Mouse (Mus musculus) intestine, embryonic 16.5 days (tissue): ENCODE results near the gene Rnase9. TPM values are rescaled to one million over a fixed set of nuclear protein-coding genes. Genes with fewer than 3 reads are reported as not detected.
"Not testable (repeated sequence)": the region's sequence is repeated elsewhere in the genome, so short reads cannot be mapped to it uniquely, and the experiment has no call there.

Experiments
- ATAC-seq: fragments of 200-750 bp; cut with Nextera tagmentation; 2 replicates; pipeline ENCODE4 v1.8.0; 2017; ENCODE audit warnings: moderate TSS enrichment, moderate library complexity
- H3K27ac ChIP-seq: fragments of 300-500 bp; sonication (generic); 2 replicates; pipeline ENCODE4 v1.5.1; 2014; ENCODE audit warnings: mild to moderate bottlenecking, low read length
- H3K27me3 ChIP-seq: fragments of 300-500 bp; sonication (generic); replicated peaks from 2 replicates; pipeline ENCODE4 v1.6.1; 2014; ENCODE audit warnings: low read length, control low read depth, mixed read lengths; ENCODE audit not compliant: control insufficient read depth, insufficient read depth
- H3K36me3 ChIP-seq: fragments of 300-500 bp; sonication (generic); 2 replicates; pipeline ENCODE4 v1.6.1; 2014; ENCODE audit warnings: low read length, control low read depth; ENCODE audit not compliant: control insufficient read depth, insufficient read depth
- H3K4me1 ChIP-seq: fragments of 300-500 bp; sonication (generic); 2 replicates; pipeline ENCODE4 v1.6.1; 2014; ENCODE audit warnings: low read length, control low read depth, mixed read lengths; ENCODE audit not compliant: control insufficient read depth, insufficient read depth
- H3K4me2 ChIP-seq: fragments of 300-500 bp; sonication (generic); 2 replicates; pipeline ENCODE4 v1.6.1; 2014; ENCODE audit warnings: low read depth, low read length, control low read depth
- H3K4me3 ChIP-seq: fragments of 300-500 bp; sonication (generic); 2 replicates; pipeline ENCODE4 v1.5.1; 2014; ENCODE audit warnings: mild to moderate bottlenecking, low read length
- H3K9ac ChIP-seq: fragments of 300-500 bp; sonication (generic); 2 replicates; pipeline ENCODE4 v1.6.1; 2014; ENCODE audit warnings: low read depth, low read length
- H3K9me3 ChIP-seq: fragments of 300-500 bp; sonication (generic); 2 replicates; pipeline ENCODE4 v1.6.1; 2016; ENCODE audit warnings: low read length, control low read depth; ENCODE audit not compliant: control insufficient read depth
- WGBS: fragments of 180-500 bp; shearing (Covaris S2); extraction: QIAGEN DNeasy Blood & Tissue Kit; methylation state at CpG from one replicate; pipeline ENCODE4 v1.1.7; 2014; 5-methylcytosine and 5-hydroxymethylcytosine counted together
- polyA plus RNA-seq: library from polyadenylated mRNA; unstranded; fragments of >200 nt; fragmentation: Nextera tagmentation; extraction: Ambion mirVana; gene quantifications from 2 replicates; pipeline ENCODE4 v1.2.1, GENCODE M21; 2015

Gene Rnase9
- polyA plus RNA-seq, 1 experiment from 2014 or later, result not detected

DNA sequence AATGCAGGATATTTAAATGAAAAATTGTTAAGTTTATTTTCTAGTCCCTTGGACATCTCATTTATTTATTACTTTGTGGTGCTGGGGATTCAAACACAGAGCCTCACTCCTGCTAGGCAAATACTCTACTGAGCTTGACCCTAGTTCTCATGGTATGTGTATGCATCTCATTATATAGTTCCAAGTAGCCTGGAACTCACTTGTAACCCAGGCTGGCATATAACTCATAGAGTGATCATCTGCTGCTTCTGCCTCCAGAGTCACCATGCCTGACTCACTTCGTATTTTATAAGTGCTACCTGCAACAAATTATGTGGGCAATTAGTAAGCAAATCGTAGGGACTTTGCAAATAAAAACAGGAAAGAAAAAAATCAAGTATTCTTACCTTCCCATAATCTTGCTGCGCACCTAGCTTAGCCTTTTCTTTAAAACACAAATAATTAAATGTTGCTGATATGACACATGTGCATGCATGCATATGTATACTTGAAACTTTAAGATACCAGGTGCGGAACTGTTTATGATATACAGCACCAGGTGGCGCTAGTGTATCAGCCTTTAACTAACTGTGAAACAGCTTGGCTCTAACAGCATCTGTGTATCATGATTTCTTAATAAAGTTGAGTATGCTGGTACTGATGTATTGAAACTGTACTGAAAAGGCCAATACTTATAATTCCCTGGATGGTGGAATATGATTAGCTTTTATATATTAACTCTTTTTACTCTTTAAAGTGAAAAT lies 15.1 kb downstream of the Rnase9 start:
- Histone ChIP-seq H3K4me1 (no peaks in the 10 kb centered on the region), H3K27me3 (no peaks in the 10 kb centered on the region), H3K4me2 (no peak overlapping the region), H3K4me3 (no peak overlapping the region), H3K9ac (no peak overlapping the region), H3K9me3 (no peaks in the 10 kb centered on the region), H3K36me3 (no peaks in the 10 kb centered on the region), H3K27ac (no peak overlapping the region)
- ATAC-seq, result peak; percentile 65; the same call in 1 of the 2 replicates
- WGBS, result 38% methylated on average over 5 of the region's 5 CpGs

DNA sequence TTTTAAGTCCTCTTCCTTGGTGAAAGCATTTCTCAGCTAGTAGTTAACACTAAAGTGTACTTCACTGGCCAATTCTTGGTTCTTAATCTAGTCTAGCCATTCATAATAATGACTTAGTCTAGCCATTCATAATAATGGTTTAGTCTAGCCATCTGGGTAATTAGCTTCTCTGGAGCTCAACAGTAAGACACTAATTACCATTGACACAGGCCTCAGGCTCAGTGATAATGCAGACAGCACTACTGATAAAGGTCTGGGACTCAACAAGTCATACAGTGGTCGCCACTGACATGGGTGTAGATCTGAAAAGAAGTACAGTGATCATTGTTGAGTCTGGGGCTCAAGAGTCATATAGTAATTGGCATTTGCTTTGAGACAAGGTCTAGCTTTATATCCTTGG lies 16.8 kb downstream of the Rnase9 start:
- Histone ChIP-seq H3K27ac (no peak overlapping the region), H3K4me2 (no peak overlapping the region), H3K9ac (no peak overlapping the region), H3K36me3 (no peaks in the 10 kb centered on the region), H3K4me1 (no peaks in the 10 kb centered on the region), H3K4me3 (no peak overlapping the region), H3K27me3 (no peaks in the 10 kb centered on the region), H3K9me3 (0 out of 2 replicates have a peak, but pooled peaks cover 4% of the 10 kb centered on the region)
- no peak for ATAC-seq
- 85% methylated on average over 1 of the region's 1 CpGs for WGBS

DNA sequence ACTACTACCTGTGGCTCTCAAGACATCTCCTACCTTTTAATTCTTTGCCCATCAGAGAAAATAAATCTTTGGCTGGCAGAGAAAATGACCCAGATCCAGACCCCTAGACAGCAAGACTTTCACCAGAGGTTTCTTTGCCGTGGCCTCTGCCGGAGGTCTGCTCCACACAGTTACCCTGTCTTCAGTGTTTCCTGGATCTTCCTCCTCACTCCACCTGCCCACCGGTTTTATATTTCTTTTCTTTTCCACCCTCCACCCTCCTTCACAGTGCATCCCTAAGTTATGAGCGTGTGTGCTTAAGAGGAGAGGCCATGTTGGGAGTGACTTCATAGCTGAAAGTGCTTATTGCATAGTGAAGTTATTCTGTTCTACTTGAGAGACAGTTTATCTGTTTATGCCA lies 18.2 kb downstream of the Rnase9 start:
- 78% methylated on average over 4 of the region's 4 CpGs for WGBS
- 0 out of 2 replicates have a peak, but pooled peaks cover 4% of the 10 kb centered on the region for H3K9me3 ChIP-seq
- ATAC-seq, result no peak

GRCm38 (mm10) chr14:51017256-51017655 lies 24.4 kb downstream of the Rnase9 start:
- H3K27ac ChIP-seq, result no peak overlapping the region
- H3K9ac ChIP-seq, result no peak overlapping the region
- no peak overlapping the region for H3K4me2 ChIP-seq
- H3K4me3 ChIP-seq, result no peak overlapping the region
- ATAC-seq, result 0 out of 2 replicates have a peak, but pooled peaks have one; percentile 40
- 50% methylated on average over 3 of the region's 3 CpGs for WGBS
- H3K27me3 ChIP-seq, result no peaks in the 10 kb centered on the region
- 0 out of 2 replicates have a peak, but pooled peaks cover 4% of the 10 kb centered on the region for H3K9me3 ChIP-seq
- H3K4me1 ChIP-seq, result no peaks in the 10 kb centered on the region
- no peaks in the 10 kb centered on the region for H3K36me3 ChIP-seq

More for the DNA sequence above, 18.2 kb downstream of the Rnase9 start:
- Histone ChIP-seq H3K4me3 (no peak overlapping the region), H3K27me3 (no peaks in the 10 kb centered on the region), H3K4me2 (no peak overlapping the region), H3K36me3 (no peaks in the 10 kb centered on the region), H3K4me1 (no peaks in the 10 kb centered on the region), H3K9ac (no peak overlapping the region), H3K27ac (no peak overlapping the region)

- Histone ChIP-seq H3K27me3 (no peaks in the 10 kb centered on the region), H3K4me2 (no peak overlapping the region), H3K27ac (no peak overlapping the region), H3K9me3 (0 out of 2 replicates have a peak, but pooled peaks cover 4% of the 10 kb centered on the region), H3K36me3 (no peaks in the 10 kb centered on the region), H3K4me3 (no peak overlapping the region), H3K9ac (no peak overlapping the region), H3K4me1 (no peaks in the 10 kb centered on the region)
- ATAC-seq, result no peak
Observed at GRCm38 (mm10) chr14:51015780-51016179, 25.9 kb downstream of the Rnase9 start.

DNA sequence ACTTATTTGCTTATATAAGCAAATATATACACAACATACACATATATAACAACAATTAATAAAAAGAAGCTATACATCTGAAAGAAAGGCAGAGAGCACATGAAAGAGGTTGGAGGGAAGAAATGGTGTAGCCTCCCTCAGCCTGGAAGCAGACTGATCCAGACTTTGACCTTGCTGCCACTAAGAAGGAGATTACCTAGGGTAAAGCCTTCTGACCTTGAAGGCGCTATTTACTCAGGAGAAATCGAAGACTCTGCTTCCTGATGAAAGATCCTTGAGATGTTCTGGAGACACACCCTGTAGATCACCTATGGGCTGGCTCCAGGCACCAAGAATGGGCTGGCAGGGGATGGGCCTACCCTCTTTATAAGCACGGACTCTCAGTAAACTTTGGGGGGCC lies 26.9 kb downstream of the Rnase9 start:
- not testable (repeated sequence) for H3K4me2 ChIP-seq, H3K9ac ChIP-seq, H3K4me3 ChIP-seq, H3K27ac ChIP-seq, H3K4me1 ChIP-seq, H3K36me3 ChIP-seq, H3K27me3 ChIP-seq, H3K9me3 ChIP-seq
- ATAC-seq, result 0 out of 2 replicates have a peak, but pooled peaks have one; percentile 58
- 69% methylated on average over 3 of the region's 3 CpGs for WGBS

GRCm38 (mm10) chr14:51009572-51009971 lies 32.1 kb downstream of the Rnase9 start:
- Histone ChIP-seq H3K4me3 (no peak overlapping the region), H3K27ac (peak overlapping the region; percentile 83), H3K36me3 (no peaks in the 10 kb centered on the region), H3K4me1 (no peaks in the 10 kb centered on the region), H3K4me2 (no peak overlapping the region), H3K27me3 (no peaks in the 10 kb centered on the region), H3K9me3 (no peaks in the 10 kb centered on the region), H3K9ac (no peak overlapping the region)
- no peak for ATAC-seq
- 87% methylated on average over 6 of the region's 6 CpGs for WGBS

- peak overlapping the region; percentile 83 for H3K27ac ChIP-seq
- no peaks in the 10 kb centered on the region for H3K9me3 ChIP-seq
- no peaks in the 10 kb centered on the region for H3K4me1 ChIP-seq
- no peak overlapping the region for H3K4me2 ChIP-seq
- no peak for ATAC-seq
- H3K9ac ChIP-seq, result no peak overlapping the region
- 74% methylated on average over 4 of the region's 4 CpGs for WGBS
- no peaks in the 10 kb centered on the region for H3K36me3 ChIP-seq
- no peak overlapping the region for H3K4me3 ChIP-seq
- no peaks in the 10 kb centered on the region for H3K27me3 ChIP-seq
Observed at GRCm38 (mm10) chr14:51008781-51009180, 32.9 kb downstream of the Rnase9 start.

GRCm38 (mm10) chr14:51007914-51008713 lies 33.6 kb downstream of the Rnase9 start:
- peak overlapping the region; percentile 76 for H3K27ac ChIP-seq
- peak overlapping the region; percentile 31; the same call in 1 of the 2 replicates for H3K9ac ChIP-seq
- no peaks in the 10 kb centered on the region for H3K27me3 ChIP-seq
- H3K4me3 ChIP-seq, result no peak overlapping the region
- no peaks in the 10 kb centered on the region for H3K9me3 ChIP-seq
- H3K36me3 ChIP-seq, result no peaks in the 10 kb centered on the region
- H3K4me2 ChIP-seq, result peak overlapping the region; percentile 9; the same call in 1 of the 2 replicates
- peak; percentile 81 for ATAC-seq
- 47% methylated on average over 13 of the region's 13 CpGs for WGBS
- no peaks in the 10 kb centered on the region for H3K4me1 ChIP-seq
